Mouse (Mus musculus): ENCODE results near the gene Syt9.

Gene Syt9

DNA sequence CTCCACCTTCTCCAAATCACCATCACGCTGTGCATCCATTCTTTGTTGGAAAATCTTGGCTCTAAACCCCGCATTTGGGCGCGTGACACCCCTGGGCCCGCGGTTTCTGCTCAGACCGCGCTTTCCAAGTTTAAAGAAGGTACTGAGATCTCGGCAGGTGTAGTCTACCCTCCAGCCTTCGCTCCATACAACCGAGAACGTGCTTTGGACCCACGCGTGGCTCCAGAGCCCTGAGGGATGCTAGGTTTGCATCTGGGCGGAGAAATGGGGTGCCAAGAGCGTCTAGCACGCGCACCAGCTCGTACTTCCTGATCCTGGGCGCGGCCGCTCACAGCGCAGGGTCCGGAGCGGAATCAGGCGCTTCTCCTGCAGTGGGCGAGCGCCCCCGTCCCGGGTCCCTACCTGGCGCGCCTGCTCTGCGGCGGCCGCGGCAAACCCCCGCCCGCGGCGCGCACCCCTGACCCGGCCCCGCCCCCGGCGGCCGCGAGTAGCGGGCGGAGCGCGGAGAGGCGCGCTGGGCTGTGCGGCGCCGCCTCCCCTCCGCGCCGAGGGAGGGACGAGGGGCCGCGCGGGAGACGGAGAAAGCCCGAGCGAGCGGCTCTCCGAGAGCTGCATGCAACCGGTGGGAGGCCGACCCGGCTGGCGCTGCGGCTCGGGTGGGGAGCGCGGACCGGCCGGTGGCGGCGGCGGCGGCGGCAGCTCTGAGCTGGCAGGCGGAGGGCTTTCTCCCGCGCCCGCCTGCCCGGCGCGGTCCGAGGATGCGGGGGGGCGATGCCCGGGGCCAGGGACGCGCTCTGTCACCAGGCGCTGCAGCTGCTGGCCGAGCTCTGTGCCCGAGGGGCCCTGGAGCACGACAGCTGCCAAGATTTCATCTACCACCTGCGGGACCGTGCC is at the start of gene Syt9:
Gene Syt9 (plus strand): TSS at position 497 of the 894 bp plus-strand sequence.
- peak; percentile 66 for DNase-seq

DNA sequence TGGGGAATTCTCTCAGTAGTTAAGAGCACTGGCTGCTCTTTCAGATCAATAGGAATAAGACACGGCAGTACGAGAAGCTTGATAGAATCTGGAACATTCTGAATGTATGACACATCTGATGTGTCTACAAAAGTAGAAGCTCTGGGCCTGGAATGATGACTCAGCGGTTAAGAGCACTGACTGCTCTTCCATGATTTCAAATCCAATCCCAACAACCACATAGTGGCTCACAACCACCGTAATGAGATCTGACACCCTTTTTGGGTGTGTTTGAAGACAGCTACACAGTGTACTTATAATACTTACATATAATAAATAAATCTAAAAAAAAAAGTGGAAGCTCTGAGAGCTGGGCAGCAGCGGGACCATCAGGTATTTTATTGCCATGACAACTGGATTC is 31.5 kb upstream of the Syt9 start:
- DNase-seq, result no peak

DNA sequence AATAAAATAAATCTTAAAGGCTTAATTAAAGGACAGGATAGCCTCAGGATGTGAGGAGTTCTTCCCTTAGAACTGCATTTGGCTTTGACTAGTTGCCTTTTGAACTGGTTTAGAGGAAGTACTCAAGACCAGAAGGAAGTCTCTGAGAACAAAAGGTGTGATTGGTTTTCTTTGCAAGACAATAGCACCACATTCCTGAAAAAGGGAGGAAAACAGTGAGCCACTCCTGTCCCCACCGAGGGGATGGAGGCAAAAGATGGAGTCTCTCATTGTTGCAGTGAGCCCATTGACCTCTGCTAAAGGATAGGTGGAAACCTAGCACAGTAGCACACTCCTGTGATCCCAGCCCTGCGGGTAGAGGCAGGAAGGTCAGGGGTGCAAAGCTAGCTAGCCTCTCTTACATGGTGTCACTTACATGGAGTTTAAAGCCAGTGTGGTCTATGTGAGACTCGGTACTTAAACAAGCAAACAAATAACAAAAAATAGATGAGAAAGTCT is 30.9 kb upstream of the Syt9 start:
- no peak for DNase-seq

DNA sequence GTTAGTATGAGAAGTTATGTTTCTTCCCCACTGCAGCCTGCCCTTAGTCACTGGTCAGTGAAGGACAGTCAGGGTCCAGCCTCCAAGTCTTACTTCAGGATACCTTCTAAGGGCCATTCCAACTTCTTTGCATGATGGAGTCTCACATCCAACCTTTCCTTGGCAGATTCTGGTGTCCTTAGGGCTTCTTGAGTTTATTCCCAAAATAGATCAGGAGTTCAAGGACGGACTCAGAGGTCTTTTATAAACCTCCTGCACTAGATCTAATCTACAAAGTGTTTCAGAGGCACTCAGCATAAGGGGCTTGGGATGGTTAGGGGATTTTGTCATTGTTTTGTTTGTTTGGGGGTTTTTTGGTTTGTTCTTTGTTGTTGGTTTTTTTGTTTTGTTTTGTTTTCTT is 30.3 kb upstream of the Syt9 start:
- DNase-seq, result no peak

DNA sequence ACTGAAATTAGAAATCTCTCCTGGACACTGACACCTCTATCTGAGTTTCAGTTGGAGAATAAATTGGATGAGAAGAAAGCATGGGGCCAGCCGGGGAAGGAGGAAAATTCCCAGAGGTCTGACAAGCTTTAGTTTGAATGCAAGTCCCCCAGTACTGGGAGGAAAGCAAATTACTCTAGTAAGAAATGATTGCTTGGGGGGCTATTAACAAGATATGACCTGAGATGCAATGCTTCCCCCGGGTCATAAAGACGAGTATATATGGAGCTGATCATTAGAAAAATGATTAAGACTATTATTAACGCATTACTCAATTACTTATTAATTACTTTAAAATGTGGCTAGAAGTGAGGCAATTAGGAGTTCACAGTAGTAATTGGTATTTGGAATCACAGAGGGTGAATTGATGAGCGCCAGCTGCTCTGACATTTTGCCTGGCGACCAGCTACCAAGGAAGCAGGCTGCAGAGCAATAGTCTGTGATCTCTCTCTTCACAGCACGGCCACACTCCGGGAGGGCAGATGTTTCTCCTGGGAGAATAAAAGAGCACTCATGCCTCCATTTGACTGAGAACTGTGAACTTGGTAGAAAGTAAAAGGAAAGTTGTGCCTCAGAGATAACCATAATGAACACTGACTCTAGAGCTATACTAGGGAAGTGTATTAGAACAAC is 28.9 kb upstream of the Syt9 start:
- no peak for DNase-seq

DNA sequence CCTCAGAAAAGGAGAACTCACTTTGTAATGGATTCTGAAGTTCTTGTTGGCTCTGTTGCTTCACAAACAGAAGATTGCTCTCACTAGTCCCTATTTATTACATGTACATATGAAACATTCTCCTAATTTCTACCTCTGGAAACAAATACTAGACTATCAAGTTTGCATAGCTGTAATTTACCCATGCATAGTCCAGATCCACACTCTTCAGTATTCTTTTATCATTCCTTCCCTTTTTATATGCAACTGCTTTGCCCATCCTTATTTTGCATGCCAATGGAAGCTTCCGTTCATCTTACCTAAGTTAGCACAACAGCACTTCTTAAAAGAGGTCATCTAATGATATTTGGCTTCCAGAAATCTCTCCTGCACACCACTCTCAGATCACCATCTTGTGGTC is 21.3 kb upstream of the Syt9 start:
- DNase-seq, result no peak

DNA sequence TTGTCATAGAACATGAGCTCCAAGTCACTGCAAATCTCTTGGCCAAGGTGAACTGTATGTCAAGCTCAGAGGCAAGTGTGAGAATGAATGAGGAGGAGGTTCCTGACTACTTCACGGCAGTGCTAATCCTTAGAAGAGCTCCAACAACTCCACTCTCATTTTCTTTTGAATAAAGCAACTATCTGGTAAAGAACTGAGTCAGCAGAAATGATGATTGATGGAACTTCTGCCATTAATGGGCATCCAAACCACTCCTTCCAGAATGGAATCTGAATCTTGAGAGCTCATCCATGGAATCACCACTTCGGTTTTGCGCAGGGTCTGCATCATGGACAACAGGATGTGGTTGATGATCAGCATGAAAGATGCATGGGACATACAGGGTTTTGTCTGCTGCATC is 8.4 kb upstream of the Syt9 start:
- DNase-seq, result no peak

DNA sequence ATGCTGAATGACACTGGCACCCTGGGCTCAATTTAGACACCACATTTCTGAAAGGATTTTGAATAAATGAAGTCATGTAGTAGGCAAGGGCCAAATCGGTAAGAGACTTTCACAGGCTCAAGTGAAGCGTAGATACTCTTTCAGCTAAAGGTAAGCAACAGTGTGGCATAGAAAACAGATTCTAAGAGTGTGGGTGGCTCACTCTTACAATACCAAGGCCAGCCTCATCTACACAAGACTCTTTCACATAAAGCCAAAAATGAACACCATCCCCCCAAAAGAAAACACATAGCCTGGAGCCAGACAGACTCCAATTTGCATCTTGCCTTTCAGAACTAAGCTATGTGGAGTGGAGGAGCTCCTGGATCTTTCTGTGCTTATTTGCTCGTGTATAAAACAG is 7.9 kb upstream of the Syt9 start:
- no peak for DNase-seq

DNA sequence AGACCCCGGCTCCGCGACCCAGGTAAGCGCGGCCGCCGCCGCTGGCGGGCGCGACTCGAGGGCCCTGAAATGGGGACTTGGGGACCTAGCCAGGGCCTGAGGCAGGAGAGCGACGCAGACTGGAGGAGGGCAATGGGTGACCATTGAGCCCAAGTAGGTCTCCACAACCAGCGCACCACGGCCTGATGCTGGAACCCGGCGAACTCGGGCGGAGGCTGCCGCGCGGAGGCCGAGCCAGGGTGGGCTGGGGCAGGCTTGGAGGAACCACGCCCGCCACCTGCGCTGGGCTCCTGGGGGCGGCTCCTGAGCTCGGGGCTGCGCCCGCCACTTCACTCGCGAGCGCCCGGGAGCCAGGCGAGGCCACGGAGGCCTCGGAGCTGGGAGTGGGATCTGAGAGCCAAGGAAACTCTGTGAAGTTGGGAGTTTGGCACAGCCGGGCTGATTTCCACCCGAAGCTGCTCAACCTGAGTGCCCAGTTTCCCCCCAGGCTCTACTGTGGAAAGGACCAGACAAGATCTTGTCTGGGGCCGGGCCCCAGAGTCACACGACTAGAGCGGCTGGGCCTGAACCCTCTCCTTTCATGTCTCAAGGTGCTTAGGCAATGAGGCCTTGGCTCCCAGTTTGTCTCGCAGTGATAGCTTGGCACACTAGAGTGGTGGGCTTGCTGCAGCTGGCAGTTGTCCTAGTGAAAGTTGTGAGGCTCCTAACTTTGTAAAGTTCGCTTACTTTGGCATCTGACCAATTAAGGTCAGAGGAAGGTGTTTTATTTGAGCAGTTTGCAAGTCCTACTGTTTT is 795 bp downstream of the Syt9 start:
- DNase-seq, result peak; percentile 62

DNA sequence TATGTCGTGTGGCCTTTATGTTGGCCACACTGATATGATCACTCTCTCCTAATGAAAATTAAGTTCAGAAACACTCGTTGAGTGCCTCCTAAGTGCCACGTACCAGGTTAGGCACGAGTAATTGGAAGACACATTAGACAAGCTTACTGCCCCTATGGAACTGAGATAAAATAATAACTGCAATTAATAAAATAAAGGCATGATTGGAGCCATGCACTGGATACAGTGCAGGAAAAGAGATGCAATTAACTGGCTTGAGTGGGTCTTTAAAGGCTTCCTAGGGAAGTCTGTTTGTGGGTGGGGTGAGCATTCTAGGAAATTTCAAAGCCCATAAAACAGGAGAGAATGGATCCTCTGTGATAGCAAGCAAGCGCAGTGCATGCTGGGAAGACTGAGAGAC is 10.0 kb downstream of the Syt9 start:
- DNase-seq, result no peak

DNA sequence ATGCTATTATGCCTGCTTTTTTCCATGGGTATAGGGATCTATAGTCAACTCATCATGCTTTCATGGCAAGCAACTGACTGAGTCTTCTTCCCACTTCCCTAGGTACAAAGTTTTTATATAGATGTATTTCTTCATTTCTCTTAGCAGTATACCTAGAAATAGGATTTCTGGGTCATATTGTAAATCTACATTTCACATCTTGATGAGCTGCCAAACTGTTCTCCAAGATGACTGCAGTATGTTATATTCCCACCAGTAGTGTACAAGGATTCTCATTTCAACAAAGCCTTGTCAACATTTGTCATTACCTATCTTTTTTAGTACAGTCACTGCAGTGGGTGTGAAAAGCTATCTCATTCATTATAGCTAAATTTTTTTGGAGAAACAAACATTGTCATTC is 19.1 kb downstream of the Syt9 start:
- peak; percentile 24 for DNase-seq

DNA sequence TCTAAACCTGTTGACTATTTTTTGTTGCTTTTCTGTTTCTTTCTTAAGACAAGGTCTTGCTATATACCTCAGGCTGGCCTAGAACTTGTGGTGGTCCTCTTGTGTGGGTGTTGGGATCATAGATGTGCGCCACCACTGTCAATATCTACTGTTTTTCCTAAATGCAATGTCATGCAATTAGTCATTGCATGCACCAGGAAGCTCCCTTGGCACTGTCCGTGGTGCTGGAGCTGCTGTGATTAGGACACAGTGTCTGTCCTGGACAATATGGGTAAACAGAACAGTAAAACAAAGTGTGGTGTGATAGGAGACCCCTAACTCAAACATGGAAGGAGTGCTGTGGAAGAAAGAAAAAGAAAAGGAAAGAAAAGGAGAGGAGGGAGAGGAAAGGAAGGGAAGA is 22.2 kb downstream of the Syt9 start:
- DNase-seq, result no peak

DNA sequence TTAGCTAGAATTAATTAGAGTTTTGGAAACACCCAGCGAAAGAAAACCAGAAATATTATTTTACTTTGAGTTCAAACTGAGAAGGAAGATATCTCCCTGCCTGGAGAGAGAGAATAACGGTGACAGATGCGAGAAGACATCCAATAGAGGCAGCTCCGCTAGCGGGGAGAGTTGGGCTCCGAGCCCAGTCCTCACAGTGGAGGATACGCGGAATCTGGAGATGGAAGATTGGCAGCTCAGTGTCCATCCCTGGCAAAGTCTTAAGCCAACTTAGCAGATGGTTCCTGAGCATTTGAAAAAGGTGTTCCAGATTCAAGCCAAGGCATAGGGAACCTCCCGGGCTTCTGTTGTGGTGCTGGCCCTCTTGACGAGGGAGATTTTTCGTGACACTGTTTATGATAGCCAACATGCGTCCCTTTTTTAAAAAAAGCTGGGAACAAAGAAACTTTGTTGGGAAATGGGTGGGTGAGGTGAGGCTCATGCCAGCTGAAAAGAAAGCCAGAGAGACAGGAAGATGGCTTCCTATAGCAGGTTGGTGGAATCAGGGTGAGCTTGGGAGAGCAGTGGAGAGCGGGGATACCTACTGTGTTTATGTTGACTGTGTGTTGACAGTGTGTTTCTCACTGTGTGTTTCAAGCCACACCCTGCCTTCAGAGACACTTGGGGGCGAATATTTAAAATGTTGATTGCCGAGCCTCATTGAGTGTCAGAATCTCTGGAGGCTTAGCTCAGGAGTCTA is 29.7 kb downstream of the Syt9 start:
- DNase-seq, result peak; percentile 98

DNA sequence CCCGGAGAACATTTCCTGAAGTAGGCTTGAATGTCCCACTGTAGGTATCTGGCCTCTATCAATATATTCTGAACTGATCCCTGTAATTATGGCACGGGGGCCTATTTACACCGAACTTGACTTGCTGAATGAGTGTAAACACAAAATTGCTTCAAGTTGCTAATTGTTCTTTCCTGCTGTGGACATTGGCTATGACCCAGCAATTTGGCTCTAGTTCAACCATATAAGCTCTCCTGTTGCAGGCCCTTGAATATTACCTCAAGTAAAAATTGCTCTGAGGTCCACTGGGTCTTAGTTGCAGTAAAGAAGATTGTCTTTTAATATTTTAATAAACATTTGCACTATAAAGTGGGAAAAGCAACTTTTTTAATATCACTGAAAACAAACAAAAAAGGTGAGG is 32.7 kb downstream of the Syt9 start:
- DNase-seq, result peak; percentile 58

DNA sequence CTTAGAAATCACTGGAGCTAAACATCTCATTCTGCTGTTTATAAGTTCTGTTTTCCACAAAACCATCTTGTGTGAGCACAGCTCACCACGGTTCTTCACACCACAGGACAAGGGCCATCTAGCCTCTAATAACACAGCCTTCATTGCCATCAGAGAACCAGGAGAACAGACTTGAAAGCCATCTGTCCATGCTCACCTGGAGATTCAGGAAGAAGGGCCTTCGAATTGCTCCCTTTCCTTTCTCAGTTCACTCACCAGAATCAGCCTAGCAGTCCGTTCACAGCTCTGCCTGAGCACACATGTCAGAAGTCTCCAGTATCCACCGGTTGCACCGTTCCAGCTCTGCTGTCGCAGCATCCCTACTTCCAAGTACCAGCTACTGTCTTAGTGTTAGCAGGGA is 44.4 kb downstream of the Syt9 start:
- peak; percentile 70 for DNase-seq

DNA sequence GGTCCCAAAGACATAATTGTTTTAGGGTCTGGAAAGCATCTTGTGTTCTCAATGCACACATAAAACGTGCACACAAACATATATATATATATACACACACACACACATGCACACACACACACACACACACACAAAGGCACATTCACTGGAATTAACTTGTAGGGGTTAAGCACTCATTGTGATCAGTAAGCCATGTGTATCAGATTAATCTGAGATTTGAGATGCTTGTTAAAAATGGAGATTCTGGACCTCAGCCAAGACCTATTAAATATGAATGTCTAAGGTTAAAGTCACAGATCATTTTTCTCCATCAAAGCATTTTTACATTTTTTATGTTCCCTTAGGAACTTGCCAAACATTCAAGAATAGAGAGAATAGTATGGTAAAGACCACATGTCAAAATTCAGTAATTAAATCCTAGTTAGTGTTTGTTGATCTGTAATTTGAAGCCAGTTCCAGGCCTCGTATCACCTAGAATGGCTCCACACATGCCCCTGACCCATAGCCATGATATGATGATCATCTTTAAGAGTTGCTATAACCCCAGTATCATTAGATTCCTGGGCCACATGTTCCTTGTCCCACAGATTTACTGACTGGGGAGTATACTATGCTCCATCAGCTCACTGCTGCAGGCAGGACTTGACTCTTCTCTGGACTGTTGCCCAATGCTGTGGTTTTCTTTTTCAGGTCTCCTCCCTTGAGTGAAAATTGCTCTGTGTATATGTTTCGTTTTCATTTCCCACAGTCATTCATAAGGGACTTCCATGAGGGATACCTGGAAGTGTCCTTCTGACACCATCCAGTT is 46.7 kb downstream of the Syt9 start:
- DNase-seq, result no peak

DNA sequence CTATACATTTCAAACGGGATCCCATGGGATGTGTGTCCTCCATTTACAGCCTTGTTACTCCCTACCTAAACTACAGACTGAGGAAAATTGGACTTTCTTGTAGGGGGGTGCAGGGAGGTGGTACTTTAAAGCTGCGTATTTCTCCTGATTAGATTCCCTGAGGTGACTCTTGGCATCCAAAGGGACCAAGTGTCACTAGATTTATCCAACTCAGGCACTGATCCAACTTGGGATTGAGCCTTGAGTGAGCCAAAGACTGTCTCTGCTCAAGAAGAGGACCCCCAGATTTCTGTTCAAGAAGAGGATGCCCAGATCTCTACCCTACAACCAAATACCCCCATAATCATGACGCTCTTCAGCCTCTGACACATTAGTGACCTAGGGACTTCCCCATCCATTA is 66.9 kb downstream of the Syt9 start:
- no peak for DNase-seq

DNA sequence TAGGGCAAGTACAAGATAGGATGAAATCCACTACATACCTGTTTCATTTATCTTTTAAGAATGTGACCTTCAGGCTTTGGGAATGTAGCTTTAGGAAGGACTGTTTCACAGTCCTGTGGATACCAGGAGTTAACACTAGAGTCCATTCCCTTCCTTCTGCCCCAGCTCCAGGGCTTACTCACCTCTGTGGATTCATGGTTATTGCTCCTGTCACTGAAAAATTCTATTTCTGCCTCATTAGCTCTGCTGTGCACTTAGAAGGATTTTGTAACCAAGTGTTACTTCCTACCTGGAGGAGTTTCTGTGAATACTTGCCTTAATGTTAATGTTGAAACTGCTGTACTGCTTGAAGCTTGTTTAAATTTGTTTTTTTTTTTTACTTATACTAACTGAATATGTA is 74.1 kb downstream of the Syt9 start:
- DNase-seq, result no peak

DNA sequence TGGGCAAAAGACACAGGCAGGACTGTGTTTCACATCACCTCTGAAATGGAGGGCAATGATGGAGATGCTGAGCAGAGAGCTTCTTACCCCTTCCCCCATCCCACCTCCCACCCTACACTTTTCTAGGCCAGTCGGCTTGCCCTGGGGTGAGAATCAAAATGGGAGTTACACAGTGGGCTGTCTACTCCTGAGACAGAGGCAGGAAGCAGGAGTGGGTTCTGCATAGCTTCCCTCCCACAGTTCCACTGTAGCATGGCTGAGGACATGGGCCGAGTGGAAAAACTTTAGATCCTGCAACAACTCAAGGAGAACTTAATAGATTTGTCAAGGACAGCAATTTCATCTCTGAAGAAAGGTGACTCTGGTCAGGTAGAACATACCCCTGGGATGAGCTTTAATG is 84.1 kb downstream of the Syt9 start:
- no peak for DNase-seq

DNA sequence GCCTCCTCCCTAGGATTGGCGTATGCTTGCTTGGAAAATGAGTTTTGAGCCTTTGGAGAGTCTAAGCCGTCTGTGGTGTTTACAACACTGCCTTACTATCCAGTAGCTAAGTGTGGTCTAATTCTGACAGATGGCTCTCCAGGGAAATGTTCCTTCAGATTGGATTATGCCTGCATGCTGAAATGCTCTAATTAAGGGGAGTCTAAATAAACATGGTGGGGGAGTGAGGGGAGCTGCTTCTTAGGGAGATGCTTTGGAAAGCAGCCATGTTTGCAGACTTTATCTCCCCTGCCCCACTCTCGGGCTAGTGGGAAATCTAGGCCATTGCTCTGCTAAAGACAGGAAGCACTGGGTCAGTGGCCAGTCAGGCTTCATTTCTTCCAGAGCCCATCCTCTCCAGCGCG is 84.6 kb downstream of the Syt9 start:
- DNase-seq, result peak; percentile 80

DNA sequence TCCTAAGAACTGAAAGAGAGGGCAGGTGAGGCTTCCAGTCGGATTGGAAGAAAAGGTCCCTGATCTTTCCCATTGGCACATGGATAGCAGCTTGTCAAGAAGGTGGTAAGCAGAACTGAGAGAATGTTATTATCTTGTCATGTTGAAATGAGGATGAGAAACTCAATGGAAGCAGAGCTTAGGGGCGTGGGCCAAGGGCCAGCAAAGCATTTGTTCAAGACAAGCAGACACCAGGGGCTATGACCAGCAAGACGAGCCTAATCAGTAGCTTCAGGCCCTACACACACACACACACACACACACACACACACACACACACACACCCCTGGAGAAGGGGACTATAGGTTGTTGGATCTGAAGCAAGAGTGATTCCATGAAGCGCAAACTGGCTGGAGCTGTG is 90.6 kb downstream of the Syt9 start:
- DNase-seq, result peak; percentile 56

All from cerebellum, adult 9-10 months (tissue).